Mouse (Mus musculus) layer of hippocampus, adult 9-11 months (tissue): Measurements from ENCODE around the gene Rps28.
"Not testable (repeated sequence)": the region's sequence is repeated elsewhere in the genome, so short reads cannot be mapped to it uniquely, and the experiment has no call there.

Experiments used
- DNase-seq: peaks from one replicate; pipeline ENCODE4 v3.0.0; 2022

The Rps28 gene

GRCm38 (mm10) chr17:33824084-33824996 is at the start of gene Rps28, which contains the start of gene Ndufa7:
TSS of gene Rps28 (minus strand) at chr17:33824562.
TSS of gene Ndufa7 (plus strand) at chr17:33824572.
- DNase-seq, result peak; percentile 97

GRCm38 (mm10) chr17:33873537-33873936 is 49.2 kb upstream of the Rps28 start, which contains the start of gene Gm7029:
TSS of gene Gm7029 (plus strand) at chr17:33873837.
- not testable (repeated sequence) for DNase-seq

- DNase-seq, result peak; percentile 89
These were observed 41.1 kb upstream of the Rps28 start for GRCm38 (mm10) chr17:33865330-33866030.

GRCm38 (mm10) chr17:33857816-33858215 is 33.5 kb upstream of the Rps28 start:
- no peak for DNase-seq

DNA sequence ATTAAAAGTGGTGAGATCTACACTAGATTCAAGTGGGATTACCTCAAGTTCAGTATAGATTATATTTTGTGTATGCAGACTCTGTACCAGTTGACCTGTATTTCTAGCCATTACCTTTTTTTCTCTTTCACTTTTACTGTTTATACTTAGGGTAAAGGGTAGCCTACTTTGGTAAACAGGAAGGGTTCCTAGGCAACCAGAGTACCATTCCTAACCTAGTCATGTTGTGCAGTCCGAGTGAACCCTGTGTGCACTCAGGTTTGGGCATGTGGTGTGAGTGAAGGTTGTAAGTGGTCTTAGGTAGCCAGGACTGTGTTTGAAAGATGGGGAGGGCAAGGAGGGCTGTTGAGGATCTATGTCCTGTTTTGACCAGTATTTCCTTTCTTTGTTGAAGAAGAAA is 27.0 kb upstream of the Rps28 start:
- DNase-seq, result no peak

DNA sequence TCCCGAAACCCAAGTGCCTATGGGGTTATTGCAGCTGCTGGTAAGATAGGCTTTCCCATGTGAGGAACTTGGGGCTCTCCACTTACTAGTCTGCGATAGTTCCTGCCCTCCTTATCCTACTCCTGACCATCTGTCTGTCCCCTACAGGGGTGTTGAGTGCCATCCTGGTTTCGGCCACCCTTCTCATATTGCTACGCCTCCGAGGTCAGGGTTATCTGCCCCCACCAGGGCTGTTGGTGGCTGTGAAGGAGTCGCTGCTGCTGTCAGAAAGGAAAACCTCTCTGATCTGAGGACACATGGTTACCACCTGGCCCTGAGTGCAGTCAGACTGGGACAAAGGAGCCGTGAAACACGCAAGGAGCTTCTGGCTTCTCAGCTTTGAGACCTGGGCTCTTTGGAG is 23.8 kb upstream of the Rps28 start:
- no peak for DNase-seq

DNA sequence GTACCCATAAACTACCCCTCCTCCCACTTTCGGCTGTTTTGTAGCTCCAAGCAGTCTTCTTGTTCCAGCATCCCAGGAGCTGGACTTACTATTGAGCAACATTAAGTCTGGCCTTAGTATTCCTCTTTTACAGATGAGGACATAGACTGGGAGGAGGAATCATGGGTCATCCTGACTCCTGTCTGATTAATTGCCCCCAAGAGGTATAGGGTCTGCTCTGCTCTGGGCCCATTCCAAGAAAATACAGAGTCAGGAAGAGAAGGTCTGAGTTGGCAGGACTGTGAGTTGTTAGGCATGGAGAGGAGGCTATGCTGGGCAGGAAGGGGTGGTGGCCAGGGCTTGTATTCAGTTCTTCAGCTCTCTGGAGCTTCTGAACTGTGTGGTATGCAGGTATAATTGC is 19.8 kb upstream of the Rps28 start:
- no peak for DNase-seq

GRCm38 (mm10) chr17:33842966-33843795 is 18.8 kb upstream of the Rps28 start, which contains the start of gene Cd320:
TSS of gene Cd320 (plus strand) at chr17:33843091.
- peak; percentile 91 for DNase-seq

DNA sequence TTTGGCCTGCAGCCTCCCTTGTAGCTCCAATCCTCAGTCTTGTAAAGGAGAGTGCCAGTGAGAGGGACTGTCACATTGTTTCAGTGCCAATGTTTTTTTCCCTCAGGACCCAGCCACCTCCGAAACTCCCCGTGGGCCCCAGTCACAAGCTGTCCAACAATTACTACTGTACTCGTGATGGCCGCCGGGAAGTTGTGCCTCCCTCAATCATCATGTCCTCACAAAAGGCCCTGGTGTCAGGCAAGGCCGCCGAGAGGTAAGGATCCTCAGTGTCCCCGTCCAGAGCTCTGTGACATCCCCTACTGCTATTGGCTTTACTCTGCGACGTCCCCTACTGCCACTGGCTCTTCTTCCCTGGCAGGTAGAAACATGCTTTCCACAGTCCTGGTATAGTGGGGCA is 5.2 kb upstream of the Rps28 start:
- DNase-seq, result no peak

- no peak for DNase-seq
These were observed 4.5 kb upstream of the Rps28 start for GRCm38 (mm10) chr17:33828892-33829291.

- no peak for DNase-seq
These were observed 2.5 kb upstream of the Rps28 start for GRCm38 (mm10) chr17:33826850-33827249.

DNA sequence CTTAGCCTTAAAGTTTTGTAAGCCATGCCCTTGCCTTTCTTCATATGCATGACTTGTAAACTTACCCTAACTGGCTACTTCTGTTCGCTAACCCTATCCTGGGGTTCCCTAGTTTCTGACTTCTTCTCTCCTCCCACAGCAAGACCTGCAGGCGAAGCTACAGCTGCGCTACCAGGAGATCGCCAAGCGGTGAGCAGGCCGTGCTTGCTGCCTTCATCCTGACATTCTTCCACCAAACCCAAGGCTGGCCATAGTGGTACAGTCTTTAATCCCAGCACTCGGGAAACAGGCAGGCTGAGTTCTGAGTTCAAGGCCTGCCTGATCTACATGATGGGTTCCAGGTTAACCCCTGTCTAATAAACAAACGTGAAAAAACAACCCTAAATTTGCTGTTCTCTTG is 1.1 kb upstream of the Rps28 start:
- no peak for DNase-seq

DNA sequence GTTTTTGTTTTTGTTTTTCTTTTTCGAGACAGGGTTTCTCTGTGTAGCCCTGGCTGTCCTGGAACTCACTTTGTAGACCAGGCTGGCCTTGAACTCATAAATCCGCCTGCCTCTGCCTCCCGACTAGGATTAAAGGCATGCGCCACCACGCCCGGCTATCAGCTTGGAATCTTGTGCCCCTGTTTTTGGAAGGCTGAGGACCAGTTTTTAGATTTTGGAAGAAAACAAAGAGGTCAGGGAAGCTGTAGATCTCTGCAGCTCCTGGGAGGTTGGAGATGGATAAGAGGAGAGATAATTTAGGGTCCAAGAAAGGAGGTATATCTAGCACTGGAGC is 602 bp upstream of the Rps28 start:
- DNase-seq, result not testable (repeated sequence)

DNA sequence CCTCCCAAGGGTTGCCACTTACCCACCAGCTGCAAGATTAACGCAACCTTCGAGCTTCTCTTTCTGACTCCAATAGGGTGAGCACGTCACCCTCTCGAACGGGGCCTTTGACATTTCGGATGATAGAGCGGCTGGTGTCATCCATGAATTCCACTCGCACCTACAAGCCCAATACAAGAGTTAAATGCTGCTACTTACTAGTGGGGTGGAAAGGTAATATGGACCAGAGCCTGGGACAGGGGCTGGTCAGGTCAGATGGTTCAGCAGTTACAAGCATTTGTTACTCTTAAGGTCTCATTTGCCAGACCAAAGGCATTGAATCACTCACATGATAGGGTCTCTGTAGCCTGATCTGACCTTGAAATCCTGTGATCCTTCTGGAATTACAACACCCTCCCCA is 1.2 kb downstream of the Rps28 start:
- DNase-seq, result not testable (repeated sequence)

DNA sequence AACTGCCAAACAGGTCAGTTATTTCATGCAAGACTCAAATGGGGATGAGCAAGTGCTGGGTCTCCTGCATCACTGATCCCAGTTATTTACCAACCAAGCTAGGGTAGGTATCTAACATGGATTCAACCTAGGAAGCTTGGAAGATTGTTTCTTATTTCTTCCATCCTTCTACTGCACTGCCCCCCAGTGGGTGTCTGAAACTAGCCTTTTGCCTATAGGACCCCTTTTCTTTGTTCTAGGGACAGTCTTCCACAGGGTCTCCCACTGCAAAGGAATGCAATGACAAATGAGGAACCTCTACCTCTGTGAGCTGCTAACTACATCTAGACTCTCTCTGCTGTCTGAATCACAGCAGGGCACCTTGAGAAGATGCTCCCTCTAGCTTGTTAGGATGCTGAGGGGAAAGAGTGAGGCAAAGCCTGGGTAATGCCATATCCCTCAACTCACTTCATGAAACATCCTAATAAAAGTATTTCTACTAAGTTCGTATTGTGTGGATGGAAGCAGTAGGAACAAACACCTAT is 1.9 kb downstream of the Rps28 start:
- no peak for DNase-seq

DNA sequence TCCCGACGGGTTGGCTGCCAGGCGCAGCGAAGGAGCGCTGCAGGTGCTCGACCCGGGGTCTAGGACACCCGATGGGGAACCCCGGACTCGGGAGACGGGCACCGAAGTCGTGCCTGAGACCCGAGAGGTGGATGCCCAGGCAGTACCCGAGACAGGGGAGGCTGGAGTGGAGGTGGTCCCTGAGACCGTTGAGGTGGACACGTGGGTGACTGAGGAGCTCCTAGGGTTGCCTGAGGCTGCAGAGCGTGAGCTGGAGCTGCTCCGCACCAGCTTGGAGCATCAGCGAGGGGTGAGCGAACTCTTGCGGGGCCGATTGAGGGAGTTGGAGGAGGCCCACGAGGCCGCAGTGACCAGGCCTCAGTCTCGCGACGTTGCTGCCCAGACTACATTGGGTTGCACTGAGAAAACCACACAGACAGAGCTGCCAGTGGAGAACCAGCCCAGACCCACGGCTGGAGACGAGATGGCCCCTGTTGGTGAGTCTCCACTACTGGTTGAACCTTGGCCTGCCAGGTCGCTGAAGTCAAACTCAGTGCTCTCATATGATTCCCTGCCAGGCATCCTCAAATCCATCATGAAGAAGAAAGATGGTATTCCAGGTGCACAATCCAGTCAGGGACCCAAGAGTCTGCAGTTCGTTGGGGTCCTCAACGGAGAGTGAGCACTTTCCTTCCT is 6.3 kb downstream of the Rps28 start:
- DNase-seq, result no peak

- DNase-seq, result peak; percentile 96
These were observed 7.0 kb downstream of the Rps28 start for GRCm38 (mm10) chr17:33817184-33817968.

- DNase-seq, result no peak
These were observed 7.8 kb downstream of the Rps28 start for GRCm38 (mm10) chr17:33816612-33817011.

GRCm38 (mm10) chr17:33815399-33815798 is 9.0 kb downstream of the Rps28 start:
- DNase-seq, result no peak

DNA sequence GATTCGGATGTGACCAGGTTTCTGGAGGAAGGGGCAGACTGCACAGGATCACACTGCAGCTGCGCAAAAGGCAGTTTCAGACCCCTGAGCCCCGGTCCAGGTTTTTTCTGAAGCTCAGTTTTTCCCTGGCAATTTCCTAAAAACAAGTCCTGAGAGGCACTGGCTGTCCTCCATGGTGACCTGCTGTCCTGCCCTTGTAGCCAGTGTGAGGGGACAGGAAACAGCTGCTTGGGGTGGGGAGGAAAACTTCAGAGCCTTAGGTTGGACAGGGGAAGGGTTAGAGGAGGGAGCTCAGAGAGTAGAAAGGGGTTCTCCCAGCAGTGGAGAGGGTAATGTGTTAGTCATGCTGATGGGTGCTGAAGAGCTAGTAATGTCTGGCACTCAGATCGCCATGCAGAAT is 11.4 kb downstream of the Rps28 start:
- DNase-seq, result no peak

DNA sequence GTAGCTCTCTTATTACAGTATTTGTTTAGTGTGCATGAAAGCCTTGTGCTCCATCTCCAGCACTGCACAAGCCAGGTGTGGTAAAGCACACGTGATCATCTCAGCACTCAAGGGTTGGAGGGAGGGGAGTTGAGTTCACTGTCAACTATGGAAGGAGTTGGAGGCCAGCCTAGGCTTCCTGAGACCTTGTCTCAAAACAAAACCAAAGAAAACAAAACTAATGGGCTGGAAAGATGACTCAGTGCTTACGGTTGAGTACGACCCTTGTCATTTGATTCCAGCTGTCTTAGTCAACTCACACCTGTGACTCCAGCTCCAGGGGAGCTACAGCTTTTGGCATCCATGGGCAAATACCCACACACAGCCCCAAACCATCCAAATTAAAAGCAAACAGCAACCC is 11.9 kb downstream of the Rps28 start:
- no peak for DNase-seq
